Mouse (Mus musculus) megakaryocyte, adult 5-6 weeks (primary cell): ENCODE measurements around the gene Timeless. TPM values are rescaled to one million over a fixed set of nuclear protein-coding genes. Genes with fewer than 3 reads are reported as not detected.
"Not testable (repeated sequence)": the region's sequence is repeated elsewhere in the genome, so short reads cannot be mapped to it uniquely, and the experiment has no call there.

Experiments used
- ATAC-seq: 2 replicates; pipeline ENCODE4 v1.8.0; 2016; ENCODE audit warnings: mild to moderate bottlenecking, inconsistent platforms; ENCODE audit not compliant: poor library complexity, severe bottlenecking
- total RNA-seq, 2 experiments: library from RNA; stranded (forward) in 1 of 2; stranded (reverse) in 1 of 2; fragments of 153-499, 151-499 nt in 1 of 2; fragments of 221-1000, 200-1000 nt in 1 of 2; gene quantifications; 2 replicates each; pipeline versions ENCODE4 v1.2.3 to v1.2.4; 2015 to 2017

Timeless gene
- total RNA-seq, 2 experiments from 2014 or later: 14.1 to 34.2 TPM

- ATAC-seq: peak; percentile 75
These were observed 19.0 kb upstream of the Timeless start for GRCm38 (mm10) chr10:128212871-128213323.

- ATAC-seq: not testable (repeated sequence)
These were observed 17.8 kb upstream of the Timeless start for GRCm38 (mm10) chr10:128214112-128214511.

GRCm38 (mm10) chr10:128214981-128215380 lies 16.9 kb upstream of the Timeless start:
- ATAC-seq: no peak

GRCm38 (mm10) chr10:128218387-128219117 lies 13.3 kb upstream of the Timeless start:
- no peak for ATAC-seq

GRCm38 (mm10) chr10:128221533-128222286 lies 10.2 kb upstream of the Timeless start:
- no peak for ATAC-seq

GRCm38 (mm10) chr10:128225064-128225463 lies 6.8 kb upstream of the Timeless start:
- ATAC-seq: no peak

- no peak for ATAC-seq
These were observed 6.3 kb upstream of the Timeless start, which contains the start of gene Mip for GRCm38 (mm10) chr10:128225538-128225937. Gene Mip (plus strand): TSS chr10:128225838.

- ATAC-seq: no peak
These were observed 4.3 kb upstream of the Timeless start for GRCm38 (mm10) chr10:128227592-128227991.

GRCm38 (mm10) chr10:128228009-128228408 lies 3.9 kb upstream of the Timeless start:
- ATAC-seq: no peak

- ATAC-seq: 0 out of 2 replicates have a peak, but pooled peaks have one; percentile 12
These were observed 1.3 kb upstream of the Timeless start for GRCm38 (mm10) chr10:128230582-128230981.

GRCm38 (mm10) chr10:128231146-128231545 lies 719 bp upstream of the Timeless start:
- no peak for ATAC-seq

GRCm38 (mm10) chr10:128232420-128232985 lies 638 bp downstream of the Timeless start:
- ATAC-seq: peak; percentile 61

- no peak for ATAC-seq
These were observed 4.5 kb downstream of the Timeless start for GRCm38 (mm10) chr10:128236321-128236720.

GRCm38 (mm10) chr10:128237807-128238480 lies 6.1 kb downstream of the Timeless start:
- peak; percentile 61 for ATAC-seq

GRCm38 (mm10) chr10:128239140-128239539 lies 7.3 kb downstream of the Timeless start:
- no peak for ATAC-seq

- no peak for ATAC-seq
These were observed 8.3 kb downstream of the Timeless start for GRCm38 (mm10) chr10:128240131-128240530.

- ATAC-seq: no peak
These were observed 11.4 kb downstream of the Timeless start for GRCm38 (mm10) chr10:128243252-128243651.

GRCm38 (mm10) chr10:128244121-128244520 lies 12.3 kb downstream of the Timeless start:
- no peak for ATAC-seq

GRCm38 (mm10) chr10:128247020-128247732 lies 15.3 kb downstream of the Timeless start:
- ATAC-seq: no peak

GRCm38 (mm10) chr10:128250565-128250964 lies 18.7 kb downstream of the Timeless start:
- ATAC-seq: peak; percentile 18; the same call in 1 of the 2 replicates
